Mouse (Mus musculus): Measurements from ENCODE around the gene Nanp.

GRCm38 (mm10) chr2:151036721-151037120, 2.5 kb downstream of the Nanp start:
- no peak for TF ChIP-seq GATA1 (IDR thresholded peaks at IDR 0.05; ENCODE audit: borderline replicate concordance, low read length)
- TF ChIP-seq FLI1 (IDR thresholded peaks at IDR 0.05; ENCODE audit: low read length) = no peak
